Mouse (Mus musculus) midbrain, embryonic 11.5 days (tissue): ENCODE measurements around the gene Rabggtb. TPM values are rescaled to one million over a fixed set of nuclear protein-coding genes. Genes with fewer than 3 reads are reported as not detected.

Source experiments
- ATAC-seq: fragments of 200-750 bp; cut with Nextera tagmentation; 2 replicates; pipeline ENCODE4 v1.8.0; 2017; ENCODE audit warnings: moderate TSS enrichment, moderate library complexity; ENCODE audit not compliant: low FRiP score
- DNase-seq: peaks from one replicate; pipeline ENCODE4 v3.0.0; 2015; ENCODE audit warnings: low spot score; ENCODE audit errors: missing footprints
- H3K27ac ChIP-seq: fragments of 300-500 bp; sonication (generic); 2 replicates; pipeline ENCODE4 v1.5.1; 2014; ENCODE audit warnings: low read depth, low read length
- H3K27me3 ChIP-seq: fragments of 300-500 bp; sonication (generic); 2 replicates; pipeline ENCODE4 v1.6.1; 2014; ENCODE audit warnings: mild to moderate bottlenecking, low read length, moderate library complexity, mixed read lengths; ENCODE audit not compliant: control insufficient read depth, insufficient read depth
- H3K36me3 ChIP-seq: fragments of 300-500 bp; sonication (generic); 2 replicates; pipeline ENCODE4 v1.6.1; 2014; ENCODE audit warnings: mild to moderate bottlenecking, low read length, moderate library complexity, mixed read lengths; ENCODE audit not compliant: control insufficient read depth, insufficient read depth
- H3K4me1 ChIP-seq: fragments of 300-500 bp; sonication (generic); 2 replicates; pipeline ENCODE4 v1.6.1; 2014; ENCODE audit warnings: low read length; ENCODE audit not compliant: control insufficient read depth, insufficient read depth
- H3K4me2 ChIP-seq: fragments of 300-500 bp; sonication (generic); 2 replicates; pipeline ENCODE4 v1.6.1; 2014; ENCODE audit warnings: mild to moderate bottlenecking, moderate library complexity
- H3K4me3 ChIP-seq: fragments of 300-500 bp; sonication (generic); 2 replicates; pipeline ENCODE4 v1.5.1; 2014; ENCODE audit warnings: low read depth, low read length
- H3K9ac ChIP-seq: fragments of 300-500 bp; sonication (generic); 2 replicates; pipeline ENCODE4 v1.6.1; 2014; ENCODE audit warnings: low read length
- H3K9me3 ChIP-seq: fragments of 300-500 bp; sonication (generic); 2 replicates; pipeline ENCODE4 v1.6.1; 2016; ENCODE audit warnings: low read length; ENCODE audit not compliant: control insufficient read depth
- WGBS: fragments of 180-500 bp; shearing (Covaris S2); extraction: QIAGEN DNeasy Blood & Tissue Kit; methylation state at CpG from one replicate; pipeline ENCODE4 v1.1.7; 2014; 5-methylcytosine and 5-hydroxymethylcytosine counted together
- polyA plus RNA-seq: library from polyadenylated mRNA; unstranded; fragments of >200 nt; fragmentation: Nextera tagmentation; extraction: Ambion mirVana; gene quantifications from 2 replicates; pipeline ENCODE4 v1.2.1, GENCODE M21; 2014

The Rabggtb gene
- polyA plus RNA-seq, 1 experiment from 2014 or later: 43.9 TPM

DNA sequence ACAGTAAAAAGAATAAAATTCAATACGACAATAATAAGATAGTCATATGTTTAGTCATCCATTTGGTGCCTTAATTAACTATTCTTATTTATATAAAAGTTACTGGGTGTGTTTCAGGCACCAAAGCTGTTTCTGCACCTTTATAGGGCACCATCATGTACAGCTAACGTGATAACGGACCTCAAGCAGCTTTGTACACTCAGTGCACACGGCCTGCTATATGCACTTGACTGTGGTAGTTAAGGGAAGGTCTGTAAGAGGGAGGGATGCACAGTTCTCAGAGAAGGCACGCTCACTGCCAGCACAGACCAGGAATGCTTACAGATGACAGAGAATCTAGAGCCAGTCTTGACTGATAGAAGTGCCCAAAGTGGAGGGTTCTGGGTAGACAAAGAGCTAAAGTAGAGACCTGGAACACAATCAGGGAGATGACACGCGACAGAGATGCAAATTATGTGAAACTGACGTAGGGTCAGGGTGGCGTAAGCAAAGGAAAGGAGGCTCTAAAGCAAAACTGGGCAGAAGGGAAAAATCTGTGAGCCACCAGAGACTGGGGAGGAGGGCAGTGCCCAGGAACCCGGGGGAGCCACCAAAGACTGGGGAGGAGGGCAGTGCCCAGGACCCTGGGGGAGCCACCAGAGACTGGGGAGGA, 54.3 kb downstream of the Rabggtb start:
- DNase-seq: no peak
- no peak overlapping the region for H3K4me3 ChIP-seq
- H3K27me3 ChIP-seq: no peaks in the 10 kb centered on the region
- ATAC-seq: no peak
- H3K27ac ChIP-seq: no peak overlapping the region
- no peak overlapping the region for H3K9ac ChIP-seq
- no peaks in the 10 kb centered on the region for H3K4me1 ChIP-seq
- 81% methylated on average over 10 of the region's 10 CpGs for WGBS
- H3K36me3 ChIP-seq: no peaks in the 10 kb centered on the region
- H3K9me3 ChIP-seq: no peaks in the 10 kb centered on the region
- H3K4me2 ChIP-seq: no peak overlapping the region

Other genes starting within 250 kb of the Rabggtb start
- 33.1 and 35.7 TPM in 2 replicates for gene St6galnac3, start 187.8 kb downstream of the Rabggtb start, polyA plus RNA-seq
- 0.29 and 0.44 TPM in 2 replicates for gene Asb17, start 68.8 kb downstream of the Rabggtb start, polyA plus RNA-seq
- 0.12 TPM in 1 of 2 replicates, not detected in the other for gene Msh4, start 6.9 kb downstream of the Rabggtb start, polyA plus RNA-seq
- gene Acadm, start 31.6 kb upstream of the Rabggtb start, polyA plus RNA-seq: 53.5 and 55.8 TPM in 2 replicates
- gene Slc44a5, start 60.4 kb upstream of the Rabggtb start, polyA plus RNA-seq: 4.6 and 5.4 TPM in 2 replicates